Mouse (Mus musculus) hindbrain, embryonic 14.5 days (tissue): ENCODE measurements around the gene Rxrb. TPM values are rescaled to one million over a fixed set of nuclear protein-coding genes. Genes with fewer than 3 reads are reported as not detected.

Experiments used
- ATAC-seq: fragments of 200-750 bp; cut with Nextera tagmentation; 2 replicates; pipeline ENCODE4 v1.8.0; 2017; ENCODE audit warnings: moderate number of reproducible peaks, mild to moderate bottlenecking, moderate TSS enrichment, moderate library complexity; ENCODE audit not compliant: low FRiP score
- DNase-seq: peaks from one replicate; pipeline ENCODE4 v3.0.0-alpha.2; 2015; ENCODE audit warnings: low spot score
- H3K27ac ChIP-seq: fragments of 300-500 bp; sonication (generic); 2 replicates; pipeline ENCODE4 v1.5.1; 2014; ENCODE audit warnings: mild to moderate bottlenecking, moderate library complexity
- H3K27me3 ChIP-seq: fragments of 300-500 bp; sonication (generic); 2 replicates; pipeline ENCODE4 v1.6.1; 2014; ENCODE audit warnings: mild to moderate bottlenecking, low read length, mixed read lengths; ENCODE audit not compliant: control insufficient read depth, insufficient read depth
- H3K36me3 ChIP-seq: fragments of 300-500 bp; sonication (generic); replicated peaks from 2 replicates; pipeline ENCODE4 v1.6.1; 2014; ENCODE audit not compliant: control insufficient read depth, insufficient read depth
- H3K4me1 ChIP-seq: fragments of 300-500 bp; sonication (generic); replicated peaks from 2 replicates; pipeline ENCODE4 v1.6.1; 2014; ENCODE audit warnings: antibody characterized with exemption, low read length, mixed read lengths; ENCODE audit not compliant: control insufficient read depth, insufficient read depth
- H3K4me2 ChIP-seq: fragments of 300-500 bp; sonication (generic); replicated peaks from 2 replicates; pipeline ENCODE4 v1.6.1; 2014; ENCODE audit warnings: mild to moderate bottlenecking, moderate library complexity
- H3K4me3 ChIP-seq: fragments of 300-500 bp; sonication (generic); replicated peaks from 2 replicates; pipeline ENCODE4 v1.5.1; 2014; ENCODE audit warnings: mild to moderate bottlenecking, low read length
- H3K9ac ChIP-seq: fragments of 300-500 bp; sonication (generic); 2 replicates; pipeline ENCODE4 v1.6.1; 2014
- H3K9me3 ChIP-seq: fragments of 300-500 bp; sonication (generic); 2 replicates; pipeline ENCODE4 v1.6.1; 2016; ENCODE audit warnings: low read length; ENCODE audit not compliant: control insufficient read depth
- WGBS: fragments of 180-500 bp; shearing (Covaris S2); extraction: QIAGEN DNeasy Blood & Tissue Kit; methylation state at CpG from one replicate; pipeline ENCODE4 v1.1.7; 2014; 5-methylcytosine and 5-hydroxymethylcytosine counted together
- polyA plus RNA-seq: library from polyadenylated mRNA; unstranded; fragments of >200 nt; fragmentation: Nextera tagmentation; extraction: Ambion mirVana; gene quantifications from 2 replicates; pipeline ENCODE4 v1.2.1, GENCODE M21; 2014

The Rxrb gene
- polyA plus RNA-seq, 1 experiment from 2014 or later: 34.5 TPM

- Histone ChIP-seq H3K9me3 (no peaks in the 10 kb centered on the region), H3K4me1 (peaks cover 60% of the 10 kb centered on the region), H3K27ac (no peak overlapping the region), H3K4me3 (0 out of 2 replicates have a peak overlapping the region, but pooled peaks have one; percentile 90), H3K36me3 (peaks cover 30% of the 10 kb centered on the region), H3K9ac (no peak overlapping the region), H3K27me3 (no peaks in the 10 kb centered on the region), H3K4me2 (peak overlapping the region; percentile 83)
- ATAC-seq (no peak), DNase-seq (no peak)
- 90% methylated on average over 18 of the region's 18 CpGs for WGBS
These were observed 2.3 kb upstream of the Rxrb start for GRCm38 (mm10) chr17:34029150-34029889.

GRCm38 (mm10) chr17:34029890-34030595 is 1.6 kb upstream of the Rxrb start:
- Histone ChIP-seq H3K36me3 (peaks cover 36% of the 10 kb centered on the region), H3K27ac (no peak overlapping the region), H3K9ac (peak overlapping the region; percentile 95), H3K27me3 (no peaks in the 10 kb centered on the region), H3K4me1 (peaks cover 60% of the 10 kb centered on the region), H3K4me3 (peak overlapping the region; percentile 90), H3K4me2 (peak overlapping the region; percentile 80), H3K9me3 (no peaks in the 10 kb centered on the region)
- 72% methylated on average over 21 of the region's 21 CpGs for WGBS
- ATAC-seq (no peak), DNase-seq (no peak)

- no peaks in the 10 kb centered on the region for H3K27me3 ChIP-seq
- H3K9me3 ChIP-seq: no peaks in the 10 kb centered on the region
- ATAC-seq (no peak), DNase-seq (no peak)
- 6% methylated on average over 20 of the region's 20 CpGs for WGBS
- peaks cover 44% of the 10 kb centered on the region for H3K36me3 ChIP-seq
- peak overlapping the region; percentile 80 for H3K4me2 ChIP-seq
- H3K9ac ChIP-seq: peak overlapping the region; percentile 95
- H3K27ac ChIP-seq: peak overlapping the region; percentile 99
- H3K4me3 ChIP-seq: peak overlapping the region; percentile 90
- peaks cover 53% of the 10 kb centered on the region for H3K4me1 ChIP-seq
These were observed 718 bp upstream of the Rxrb start for GRCm38 (mm10) chr17:34030861-34031326.

- Histone ChIP-seq H3K4me2 (peak overlapping the region; percentile 80), H3K9ac (peak overlapping the region; percentile 95), H3K4me3 (peak overlapping the region; percentile 90), H3K27me3 (no peaks in the 10 kb centered on the region), H3K9me3 (no peaks in the 10 kb centered on the region), H3K4me1 (peaks cover 41% of the 10 kb centered on the region), H3K27ac (peak overlapping the region; percentile 99), H3K36me3 (peaks cover 57% of the 10 kb centered on the region)
- whole genome bisulfite sequencing: under 1% methylated on average over 43 of the region's 48 CpGs
- DNase-seq (peak; percentile 41), ATAC-seq (no peak; the same call in 1 of the 2 replicates)
These were observed 591 bp downstream of the Rxrb start for GRCm38 (mm10) chr17:34032174-34032632.

- H3K4me2 ChIP-seq: peak overlapping the region; percentile 80
- no peak for DNase-seq
- 64% methylated on average over 9 of the region's 9 CpGs for WGBS
- H3K9me3 ChIP-seq: no peaks in the 10 kb centered on the region
- H3K9ac ChIP-seq: peak overlapping the region; percentile 95
- ATAC-seq: no peak
- no peaks in the 10 kb centered on the region for H3K27me3 ChIP-seq
- peaks cover 63% of the 10 kb centered on the region for H3K36me3 ChIP-seq
- H3K4me1 ChIP-seq: peaks cover 38% of the 10 kb centered on the region
- peak overlapping the region; percentile 90 for H3K4me3 ChIP-seq
- H3K27ac ChIP-seq: no peak overlapping the region
These were observed 1.2 kb downstream of the Rxrb start for GRCm38 (mm10) chr17:34032806-34033205.

- Histone ChIP-seq H3K9ac (no peak overlapping the region; the same call in 1 of the 2 replicates), H3K4me3 (no peak overlapping the region), H3K27ac (no peak overlapping the region), H3K4me2 (0 out of 2 replicates have a peak overlapping the region, but pooled peaks have one; percentile 4), H3K36me3 (peaks cover 65% of the 10 kb centered on the region), H3K4me1 (peaks cover 38% of the 10 kb centered on the region), H3K9me3 (no peaks in the 10 kb centered on the region), H3K27me3 (no peaks in the 10 kb centered on the region)
- DNase-seq (no peak), ATAC-seq (no peak)
- WGBS: 96% methylated on average over 9 of the region's 9 CpGs
These were observed 1.8 kb downstream of the Rxrb start for GRCm38 (mm10) chr17:34033441-34033840.

GRCm38 (mm10) chr17:34034064-34034463 is 2.5 kb downstream of the Rxrb start:
- Histone ChIP-seq H3K27me3 (no peaks in the 10 kb centered on the region), H3K36me3 (peaks cover 59% of the 10 kb centered on the region), H3K27ac (no peak overlapping the region), H3K4me3 (0 out of 2 replicates have a peak overlapping the region, but pooled peaks have one; percentile 3), H3K9ac (no peak overlapping the region), H3K4me1 (peaks cover 40% of the 10 kb centered on the region), H3K4me2 (no peak overlapping the region), H3K9me3 (no peaks in the 10 kb centered on the region)
- peak; percentile 50 for DNase-seq
- ATAC-seq: no peak
- 78% methylated on average over 10 of the region's 10 CpGs for WGBS

GRCm38 (mm10) chr17:34035517-34035916 is 3.9 kb downstream of the Rxrb start:
- WGBS: 91% methylated on average over 9 of the region's 9 CpGs
- peaks cover 29% of the 10 kb centered on the region for H3K4me1 ChIP-seq
- H3K27me3 ChIP-seq: no peaks in the 10 kb centered on the region

GRCm38 (mm10) chr17:34036647-34037046 is 5.0 kb downstream of the Rxrb start:
- Histone ChIP-seq H3K4me2 (no peak overlapping the region), H3K9ac (no peak overlapping the region), H3K27ac (no peak overlapping the region), H3K36me3 (peaks cover 45% of the 10 kb centered on the region), H3K27me3 (no peaks in the 10 kb centered on the region), H3K4me1 (peaks cover 28% of the 10 kb centered on the region), H3K4me3 (no peak overlapping the region), H3K9me3 (no peaks in the 10 kb centered on the region)
- WGBS: 81% methylated on average over 10 of the region's 10 CpGs
- DNase-seq (no peak), ATAC-seq (no peak)

More at GRCm38 (mm10) chr17:34035517-34035916, 3.9 kb downstream of the Rxrb start:
- no peak overlapping the region for H3K9ac ChIP-seq
- no peak overlapping the region for H3K4me2 ChIP-seq
- H3K4me3 ChIP-seq: no peak overlapping the region
- ATAC-seq (no peak), DNase-seq (no peak)
- H3K27ac ChIP-seq: no peak overlapping the region
- no peaks in the 10 kb centered on the region for H3K9me3 ChIP-seq
- H3K36me3 ChIP-seq: peaks cover 45% of the 10 kb centered on the region
